Mouse (Mus musculus) midbrain, embryonic 14.5 days (tissue): ENCODE measurements around the gene Cabin1. TPM values are rescaled to one million over a fixed set of nuclear protein-coding genes. Genes with fewer than 3 reads are reported as not detected.

ENCODE experiments used
- ATAC-seq: fragments of 200-750 bp; cut with Nextera tagmentation; 2 replicates; pipeline ENCODE4 v1.8.0; 2017; ENCODE audit warnings: moderate number of reproducible peaks, moderate library complexity; ENCODE audit not compliant: low FRiP score, low TSS enrichment
- DNase-seq: peaks from one replicate; pipeline ENCODE4 v3.0.0-alpha.2; 2015
- H3K27ac ChIP-seq: fragments of 300-500 bp; sonication (generic); replicated peaks from 2 replicates; pipeline ENCODE4 v1.5.1; 2014; ENCODE audit warnings: mild to moderate bottlenecking, low read depth, low read length, moderate library complexity
- H3K27me3 ChIP-seq: fragments of 300-500 bp; sonication (generic); 2 replicates; pipeline ENCODE4 v1.6.1; 2014; ENCODE audit warnings: low read length, control low read depth, mixed read lengths; ENCODE audit not compliant: control insufficient read depth, insufficient read depth
- H3K36me3 ChIP-seq: fragments of 300-500 bp; sonication (generic); 2 replicates; pipeline ENCODE4 v1.6.1; 2014; ENCODE audit warnings: low read length, control low read depth; ENCODE audit not compliant: control insufficient read depth, insufficient read depth
- H3K4me1 ChIP-seq: fragments of 300-500 bp; sonication (generic); 2 replicates; pipeline ENCODE4 v1.6.1; 2014; ENCODE audit warnings: mild to moderate bottlenecking, antibody characterized with exemption, low read length, control low read depth; ENCODE audit not compliant: control insufficient read depth, insufficient read depth
- H3K4me2 ChIP-seq: fragments of 300-500 bp; sonication (generic); 2 replicates; pipeline ENCODE4 v1.6.1; 2014; ENCODE audit warnings: mild to moderate bottlenecking, low read length, moderate library complexity
- H3K4me3 ChIP-seq: fragments of 300-500 bp; sonication (generic); replicated peaks from 2 replicates; pipeline ENCODE4 v1.5.1; 2014; ENCODE audit warnings: low read depth, low read length
- H3K9ac ChIP-seq: fragments of 300-500 bp; sonication (generic); replicated peaks from 2 replicates; pipeline ENCODE4 v1.6.1; 2014; ENCODE audit warnings: mild to moderate bottlenecking, low read length, moderate library complexity
- H3K9me3 ChIP-seq: fragments of 300-500 bp; sonication (generic); 2 replicates; pipeline ENCODE4 v1.6.1; 2016; ENCODE audit warnings: low read length, control low read depth, mixed read lengths; ENCODE audit not compliant: control insufficient read depth
- WGBS: fragments of 180-500 bp; shearing (Covaris S2); extraction: QIAGEN DNeasy Blood & Tissue Kit; methylation state at CpG from one replicate; pipeline ENCODE4 v1.1.7; 2014; 5-methylcytosine and 5-hydroxymethylcytosine counted together
- polyA plus RNA-seq: library from polyadenylated mRNA; unstranded; fragments of >200 nt; fragmentation: Nextera tagmentation; extraction: Ambion mirVana; gene quantifications from 2 replicates; pipeline ENCODE4 v1.2.1, GENCODE M21; 2014

Gene Cabin1
- polyA plus RNA-seq, 1 experiment from 2014 or later, result 54.5 TPM

DNA sequence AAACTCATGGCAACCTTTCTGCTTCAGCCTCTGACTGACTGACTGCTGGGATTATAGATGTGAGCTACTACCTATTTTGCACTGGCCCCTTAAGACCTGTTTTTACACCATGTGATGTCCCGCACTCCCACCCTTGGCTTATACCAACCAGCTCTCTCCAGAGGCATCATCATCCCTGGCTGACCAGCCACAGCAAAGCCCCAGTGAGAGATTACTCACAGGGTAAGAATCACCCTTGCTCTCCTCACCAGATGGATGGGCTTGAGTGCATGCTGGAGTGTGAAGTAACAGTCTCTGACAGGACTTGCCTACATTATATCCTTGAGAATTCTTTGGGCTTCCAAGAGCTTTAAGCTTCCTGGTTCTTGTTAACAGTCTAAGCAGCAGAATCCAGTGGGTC lies 94.2 kb downstream of the Cabin1 start:
- H3K9me3 ChIP-seq, result no peaks in the 10 kb centered on the region
- no peak overlapping the region for H3K27ac ChIP-seq
- no peak overlapping the region for H3K9ac ChIP-seq
- H3K4me3 ChIP-seq, result no peak overlapping the region
- H3K4me1 ChIP-seq, result peaks cover 23% of the 10 kb centered on the region
- 100% methylated on average over 1 of the region's 1 CpGs for WGBS
- H3K4me2 ChIP-seq, result no peak overlapping the region
- peaks cover 13% of the 10 kb centered on the region; the same call in 1 of the 2 replicates for H3K27me3 ChIP-seq
- ATAC-seq (no peak), DNase-seq (no peak)
- peaks cover 11% of the 10 kb centered on the region for H3K36me3 ChIP-seq

DNA sequence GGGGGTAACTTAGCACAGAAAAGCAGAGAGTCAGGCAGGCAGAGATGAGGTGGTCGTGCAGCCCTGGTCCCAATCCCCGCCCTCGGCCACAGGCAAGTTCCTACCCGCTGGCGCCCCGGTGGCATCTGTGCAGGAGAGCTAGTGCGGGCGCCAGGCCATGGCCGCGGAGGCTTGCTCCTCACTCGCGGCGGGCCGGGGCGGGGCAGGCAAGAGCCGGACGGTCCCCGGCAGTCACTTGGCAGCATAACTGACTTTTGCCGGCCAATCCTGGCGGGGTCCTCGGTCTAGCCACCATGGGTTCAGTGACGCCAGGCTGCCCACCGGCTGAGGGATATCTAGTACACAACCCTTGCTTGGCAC lies 96.2 kb downstream of the Cabin1 start:
- Histone ChIP-seq H3K4me3 (peak overlapping the region; percentile 46), H3K4me1 (peaks cover 23% of the 10 kb centered on the region), H3K9me3 (no peaks in the 10 kb centered on the region), H3K36me3 (peaks cover 15% of the 10 kb centered on the region), H3K27me3 (peaks cover 13% of the 10 kb centered on the region; the same call in 1 of the 2 replicates), H3K4me2 (peak overlapping the region; percentile 98), H3K27ac (no peak overlapping the region), H3K9ac (peak overlapping the region; percentile 56)
- DNase-seq (peak; percentile 72), ATAC-seq (peak; percentile 68; the same call in 1 of the 2 replicates)
- 1% methylated on average over 23 of the region's 23 CpGs for WGBS

DNA sequence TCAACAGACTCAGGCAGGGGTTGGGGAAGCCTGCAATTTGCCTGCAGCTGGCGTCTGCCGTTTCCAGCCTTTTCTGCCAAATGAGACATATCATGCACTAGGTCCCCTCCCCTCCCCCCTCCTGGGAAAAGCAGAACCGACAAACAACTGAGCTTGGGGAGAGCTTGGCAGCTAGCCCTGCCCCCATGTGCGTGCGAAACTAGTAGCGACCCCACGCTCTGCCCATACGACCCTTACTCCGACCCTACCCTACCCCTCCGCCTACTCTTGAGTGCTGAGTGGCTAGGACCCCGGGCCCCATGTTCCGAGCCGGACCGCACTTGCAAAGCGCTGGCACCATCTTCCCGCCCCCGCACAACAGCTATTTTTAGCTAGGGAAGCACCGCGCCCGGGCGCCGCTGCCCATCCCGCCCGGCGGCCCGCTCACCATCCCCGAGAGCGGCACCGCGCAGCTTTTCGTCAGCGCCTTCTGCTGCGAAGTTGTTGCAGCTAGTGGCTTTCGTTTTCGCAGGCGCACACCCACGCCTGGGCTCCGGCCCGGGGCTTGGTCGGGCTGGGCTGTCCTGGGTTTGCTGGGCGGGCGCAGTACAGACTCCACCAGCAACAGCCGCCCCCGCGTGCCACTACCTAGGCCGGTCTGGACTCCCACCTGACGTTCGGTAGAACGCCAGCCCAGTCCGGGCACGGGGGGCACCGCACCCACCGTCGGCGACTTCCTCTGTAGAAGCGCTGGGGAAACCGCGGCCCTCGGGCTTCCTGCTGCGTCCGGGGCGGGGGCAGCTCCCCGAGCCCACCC lies 96.8 kb downstream of the Cabin1 start:
- ATAC-seq (peak; percentile 55), DNase-seq (peak; percentile 72)
- H3K9me3 ChIP-seq, result no peaks in the 10 kb centered on the region
- peak overlapping the region; percentile 56 for H3K9ac ChIP-seq
- H3K4me3 ChIP-seq, result peak overlapping the region; percentile 46
- peaks cover 13% of the 10 kb centered on the region; the same call in 1 of the 2 replicates for H3K27me3 ChIP-seq
- H3K36me3 ChIP-seq, result peaks cover 16% of the 10 kb centered on the region
- H3K27ac ChIP-seq, result peak overlapping the region; percentile 64; the same call in 1 of the 2 replicates
- H3K4me1 ChIP-seq, result peaks cover 23% of the 10 kb centered on the region
- under 1% methylated on average over 63 of the region's 63 CpGs for WGBS
- H3K4me2 ChIP-seq, result peak overlapping the region; percentile 98

DNA sequence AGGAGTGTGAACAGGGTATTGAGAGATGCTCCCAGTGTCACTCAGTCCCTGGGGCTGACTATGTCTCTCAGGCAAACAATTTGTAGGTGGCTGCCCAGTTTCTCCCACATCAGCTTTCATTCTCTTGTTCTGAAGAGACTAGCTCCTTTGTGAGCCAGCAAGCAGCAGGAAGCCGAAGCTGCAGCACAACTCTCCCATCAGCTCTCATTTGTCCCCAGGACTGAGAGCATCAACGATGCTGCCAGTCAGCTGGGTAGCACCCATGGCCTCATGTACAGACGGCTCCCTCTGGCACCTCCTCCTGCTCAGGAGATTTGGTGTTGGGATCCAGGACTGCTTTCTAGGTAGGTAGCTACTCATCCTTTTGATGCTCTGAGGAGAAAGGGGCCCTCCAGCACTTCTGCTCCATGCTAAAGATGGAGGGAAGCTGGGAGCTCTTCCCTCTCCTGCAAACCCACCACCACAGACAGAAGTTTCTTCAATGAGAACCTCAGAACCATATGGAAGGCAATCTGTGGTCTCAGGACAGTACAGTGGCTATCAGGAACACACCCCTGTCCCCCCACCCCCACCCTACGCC lies 97.6 kb downstream of the Cabin1 start:
- H3K9me3 ChIP-seq, result no peaks in the 10 kb centered on the region
- 36% methylated on average over 4 of the region's 4 CpGs for WGBS
- DNase-seq, result peak; percentile 19
- H3K27ac ChIP-seq, result peak overlapping the region; percentile 64; the same call in 1 of the 2 replicates
- no peak for ATAC-seq
- H3K36me3 ChIP-seq, result peaks cover 23% of the 10 kb centered on the region
- peak overlapping the region; percentile 98 for H3K4me2 ChIP-seq
- H3K4me1 ChIP-seq, result peaks cover 23% of the 10 kb centered on the region
- peak overlapping the region; percentile 56; the same call in 1 of the 2 replicates for H3K9ac ChIP-seq
- H3K27me3 ChIP-seq, result peaks cover 13% of the 10 kb centered on the region; the same call in 1 of the 2 replicates
- H3K4me3 ChIP-seq, result peak overlapping the region; percentile 46

DNA sequence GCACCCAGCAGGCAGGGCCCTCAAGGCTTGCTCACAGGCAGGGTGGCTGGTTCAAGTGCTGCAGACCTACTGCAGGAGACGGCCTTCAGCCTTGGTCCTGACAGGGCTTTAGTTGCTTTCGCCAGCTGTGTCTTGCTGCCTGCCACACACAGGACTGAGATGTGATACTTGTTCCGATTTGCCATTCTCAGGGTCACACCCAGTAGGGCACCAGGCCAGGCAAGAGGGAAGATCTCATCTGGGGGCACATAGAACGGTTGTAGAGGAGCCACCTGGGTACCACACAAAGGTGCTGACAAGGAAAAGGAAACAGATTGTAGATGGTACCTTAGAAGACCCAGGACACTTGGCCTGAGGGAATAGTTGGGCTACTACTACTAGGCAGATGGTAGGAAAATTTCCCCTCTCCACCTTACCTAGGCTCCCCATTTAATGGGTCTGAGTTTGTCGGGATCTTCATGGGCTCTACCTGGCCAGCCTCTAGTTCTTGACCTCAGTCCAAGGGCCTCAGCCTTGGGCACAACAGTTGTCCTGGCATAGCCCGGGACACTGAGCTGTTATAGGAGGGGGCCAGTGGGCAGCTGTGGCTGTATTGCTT lies 99.4 kb downstream of the Cabin1 start:
- Histone ChIP-seq H3K27me3 (peaks cover 13% of the 10 kb centered on the region; the same call in 1 of the 2 replicates), H3K9ac (no peak overlapping the region), H3K36me3 (peaks cover 23% of the 10 kb centered on the region), H3K9me3 (no peaks in the 10 kb centered on the region), H3K4me3 (no peak overlapping the region), H3K4me2 (no peak overlapping the region), H3K27ac (no peak overlapping the region), H3K4me1 (peaks cover 23% of the 10 kb centered on the region)
- DNase-seq, result no peak
- no peak for ATAC-seq
- WGBS, result 93% methylated on average over 6 of the region's 6 CpGs

DNA sequence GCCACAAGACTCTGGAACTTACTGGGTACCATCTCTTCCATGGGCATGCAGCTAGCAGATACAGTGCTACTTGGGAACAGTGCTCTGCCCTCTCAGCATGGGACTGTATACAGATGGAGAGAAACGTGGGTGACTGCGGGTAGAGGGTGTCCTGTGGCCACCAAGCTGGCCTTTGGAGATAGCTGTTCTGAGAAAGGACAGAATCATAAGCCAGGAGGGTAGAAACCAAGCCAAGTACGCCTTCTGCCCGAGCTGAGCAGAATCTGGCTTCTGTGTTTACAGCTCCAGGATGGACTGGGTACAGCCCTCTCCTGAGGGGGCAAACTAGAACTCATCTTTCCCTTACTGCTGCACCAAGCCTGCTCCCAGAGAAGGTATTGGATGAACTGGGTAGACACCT lies 101.6 kb downstream of the Cabin1 start:
- 91% methylated on average over 4 of the region's 4 CpGs for WGBS
- no peak overlapping the region for H3K9ac ChIP-seq
- H3K27ac ChIP-seq, result no peak overlapping the region
- ATAC-seq, result no peak
- H3K4me2 ChIP-seq, result no peak overlapping the region
- no peak overlapping the region for H3K4me3 ChIP-seq
- DNase-seq, result no peak
- H3K4me1 ChIP-seq, result peaks cover 16% of the 10 kb centered on the region
- H3K9me3 ChIP-seq, result no peaks in the 10 kb centered on the region
- H3K36me3 ChIP-seq, result peaks cover 29% of the 10 kb centered on the region
- no peaks in the 10 kb centered on the region for H3K27me3 ChIP-seq

DNA sequence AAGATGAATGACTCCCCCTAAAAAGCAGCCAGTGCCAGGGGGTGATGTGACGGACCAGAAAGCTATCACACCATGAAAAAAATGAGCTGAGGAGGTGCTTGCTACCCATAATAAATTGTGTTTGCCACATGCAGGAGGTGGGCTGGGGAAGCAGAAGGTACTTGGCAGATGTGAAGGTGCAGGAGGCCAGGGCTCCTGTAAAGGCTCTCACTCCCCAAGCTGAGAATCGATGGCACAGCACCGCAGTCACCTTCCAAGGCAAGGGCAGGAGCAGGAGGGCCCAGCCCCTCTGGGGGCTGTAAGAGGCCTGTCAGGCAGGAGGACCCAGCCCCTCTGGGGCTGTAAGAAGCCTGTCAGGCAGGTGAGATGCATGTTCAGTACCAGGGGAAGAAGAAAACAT lies 102.3 kb downstream of the Cabin1 start:
- WGBS, result 88% methylated on average over 3 of the region's 3 CpGs
- Histone ChIP-seq H3K9me3 (no peaks in the 10 kb centered on the region), H3K27ac (no peak overlapping the region), H3K4me3 (no peak overlapping the region), H3K27me3 (no peaks in the 10 kb centered on the region), H3K4me1 (peaks cover 9% of the 10 kb centered on the region), H3K9ac (no peak overlapping the region), H3K36me3 (peaks cover 36% of the 10 kb centered on the region), H3K4me2 (no peak overlapping the region)
- DNase-seq, result no peak
- no peak for ATAC-seq

DNA sequence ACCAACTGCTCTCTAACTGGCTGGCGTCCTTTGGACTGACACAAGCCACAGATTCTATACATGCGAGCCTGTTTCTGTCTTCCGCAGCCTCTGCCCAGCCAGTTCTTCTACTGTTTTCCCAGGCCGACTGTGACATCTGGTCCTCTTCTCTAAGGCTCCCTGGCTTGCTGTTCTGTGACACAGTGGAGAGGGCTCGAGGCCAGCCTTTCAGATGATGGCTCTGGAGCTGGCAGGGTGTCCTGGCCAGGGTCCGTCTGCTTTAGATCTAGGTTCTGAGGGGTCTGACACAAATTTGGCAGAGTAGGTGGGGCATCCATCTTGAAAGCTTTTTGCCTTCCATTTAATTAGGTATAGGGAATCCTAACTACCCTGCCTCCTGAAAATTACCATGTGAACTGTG lies 102.8 kb downstream of the Cabin1 start:
- peaks cover 4% of the 10 kb centered on the region; the same call in 1 of the 2 replicates for H3K4me1 ChIP-seq
- WGBS, result 92% methylated on average over 6 of the region's 6 CpGs
- H3K4me2 ChIP-seq, result no peak overlapping the region
- no peak for ATAC-seq
- peak; percentile 10 for DNase-seq
- H3K9me3 ChIP-seq, result no peaks in the 10 kb centered on the region
- H3K4me3 ChIP-seq, result no peak overlapping the region
- no peak overlapping the region for H3K9ac ChIP-seq
- H3K36me3 ChIP-seq, result peaks cover 41% of the 10 kb centered on the region
- no peaks in the 10 kb centered on the region for H3K27me3 ChIP-seq
- H3K27ac ChIP-seq, result no peak overlapping the region
